Mouse (Mus musculus) limb, embryonic 11.5 days (tissue): ENCODE measurements around the gene Ephb2. TPM values are rescaled to one million over a fixed set of nuclear protein-coding genes. Genes with fewer than 3 reads are reported as not detected.

Experiments used
- ATAC-seq: fragments of 200-750 bp; cut with Nextera tagmentation; 2 replicates; pipeline ENCODE4 v1.8.0; 2017; ENCODE audit warnings: low read depth; ENCODE audit not compliant: insufficient number of reproducible peaks, low FRiP score, low TSS enrichment
- DNase-seq: peaks from one replicate; pipeline ENCODE4 v3.0.0-alpha.2; 2015; ENCODE audit warnings: low spot score
- H3K27ac ChIP-seq: fragments of 300-500 bp; sonication (generic); replicated peaks from 2 replicates; pipeline ENCODE4 v1.5.1; 2014; ENCODE audit warnings: low read depth, mild to moderate bottlenecking, low read length
- H3K27me3 ChIP-seq: fragments of 300-500 bp; sonication (generic); 2 replicates; pipeline ENCODE4 v1.6.1; 2014; ENCODE audit warnings: mild to moderate bottlenecking, low read length, mixed read lengths; ENCODE audit not compliant: control insufficient read depth, insufficient read depth
- H3K36me3 ChIP-seq: fragments of 300-500 bp; sonication (generic); 2 replicates; pipeline ENCODE4 v1.6.1; 2014; ENCODE audit warnings: mild to moderate bottlenecking, low read length, moderate library complexity, mixed read lengths; ENCODE audit not compliant: control insufficient read depth, insufficient read depth
- H3K4me1 ChIP-seq: fragments of 300-500 bp; sonication (generic); 2 replicates; pipeline ENCODE4 v1.6.1; 2014; ENCODE audit warnings: low read length, mixed read lengths; ENCODE audit not compliant: control insufficient read depth, insufficient read depth
- H3K4me2 ChIP-seq: fragments of 300-500 bp; sonication (generic); 2 replicates; pipeline ENCODE4 v1.6.1; 2014; ENCODE audit warnings: low read depth, mild to moderate bottlenecking, moderate library complexity; ENCODE audit not compliant: severe bottlenecking
- H3K4me3 ChIP-seq: fragments of 300-500 bp; sonication (generic); 2 replicates; pipeline ENCODE4 v1.5.1; 2014; ENCODE audit warnings: low read depth, low read length
- H3K9ac ChIP-seq: fragments of 300-500 bp; sonication (generic); 2 replicates; pipeline ENCODE4 v1.6.1; 2014; ENCODE audit warnings: mild to moderate bottlenecking, low read length
- H3K9me3 ChIP-seq: fragments of 300-500 bp; sonication (generic); 2 replicates; pipeline ENCODE4 v1.6.1; 2016; ENCODE audit warnings: low read length; ENCODE audit not compliant: control insufficient read depth
- WGBS: fragments of 180-500 bp; shearing (Covaris S2); extraction: QIAGEN DNeasy Blood & Tissue Kit; methylation state at CpG from one replicate; pipeline ENCODE4 v1.1.7; 2014; 5-methylcytosine and 5-hydroxymethylcytosine counted together
- polyA plus RNA-seq: library from polyadenylated mRNA; unstranded; fragments of >200 nt; fragmentation: Nextera tagmentation; extraction: Ambion mirVana; gene quantifications from 2 replicates; pipeline ENCODE4 v1.2.1, GENCODE M21; 2014

Ephb2 gene
- polyA plus RNA-seq, 1 experiment from 2014 or later = 12.5 TPM

- H3K4me3 ChIP-seq = no peak overlapping the region
- H3K36me3 ChIP-seq = no peaks in the 10 kb centered on the region
- ATAC-seq (no peak), DNase-seq (no peak)
- peaks cover 15% of the 10 kb centered on the region for H3K4me1 ChIP-seq
- H3K9me3 ChIP-seq = no peaks in the 10 kb centered on the region
- no peak overlapping the region for H3K27ac ChIP-seq
- H3K4me2 ChIP-seq = no peak overlapping the region
- 36% methylated on average over 10 of the region's 10 CpGs for WGBS
- H3K9ac ChIP-seq = no peak overlapping the region
- H3K27me3 ChIP-seq = no peaks in the 10 kb centered on the region
These were observed 15.7 kb downstream of the Ephb2 start for GRCm38 (mm10) chr4:136820069-136820522.

GRCm38 (mm10) chr4:136816701-136817100, 19.1 kb downstream of the Ephb2 start:
- Histone ChIP-seq H3K9ac (no peak overlapping the region), H3K27ac (no peak overlapping the region), H3K9me3 (no peaks in the 10 kb centered on the region), H3K27me3 (no peaks in the 10 kb centered on the region), H3K4me3 (no peak overlapping the region), H3K4me2 (no peak overlapping the region), H3K4me1 (peaks cover 17% of the 10 kb centered on the region), H3K36me3 (no peaks in the 10 kb centered on the region)
- ATAC-seq = no peak
- DNase-seq = no peak
- 50% methylated on average over 7 of the region's 7 CpGs for WGBS

- ATAC-seq = no peak
- Histone ChIP-seq H3K9me3 (no peaks in the 10 kb centered on the region), H3K4me3 (no peak overlapping the region), H3K36me3 (no peaks in the 10 kb centered on the region), H3K27ac (no peak overlapping the region), H3K27me3 (no peaks in the 10 kb centered on the region), H3K9ac (no peak overlapping the region), H3K4me2 (no peak overlapping the region), H3K4me1 (peaks cover 24% of the 10 kb centered on the region)
- WGBS = 70% methylated on average over 5 of the region's 5 CpGs
- no peak for DNase-seq
These were observed 20.4 kb downstream of the Ephb2 start for GRCm38 (mm10) chr4:136815364-136815763.

GRCm38 (mm10) chr4:136812543-136812942, 23.2 kb downstream of the Ephb2 start:
- Histone ChIP-seq H3K9me3 (no peaks in the 10 kb centered on the region), H3K4me1 (peaks cover 27% of the 10 kb centered on the region), H3K4me3 (no peak overlapping the region), H3K4me2 (no peak overlapping the region), H3K27ac (no peak overlapping the region), H3K36me3 (no peaks in the 10 kb centered on the region), H3K9ac (no peak overlapping the region), H3K27me3 (no peaks in the 10 kb centered on the region)
- no peak for ATAC-seq
- WGBS = 69% methylated on average over 4 of the region's 4 CpGs
- no peak for DNase-seq

DNA sequence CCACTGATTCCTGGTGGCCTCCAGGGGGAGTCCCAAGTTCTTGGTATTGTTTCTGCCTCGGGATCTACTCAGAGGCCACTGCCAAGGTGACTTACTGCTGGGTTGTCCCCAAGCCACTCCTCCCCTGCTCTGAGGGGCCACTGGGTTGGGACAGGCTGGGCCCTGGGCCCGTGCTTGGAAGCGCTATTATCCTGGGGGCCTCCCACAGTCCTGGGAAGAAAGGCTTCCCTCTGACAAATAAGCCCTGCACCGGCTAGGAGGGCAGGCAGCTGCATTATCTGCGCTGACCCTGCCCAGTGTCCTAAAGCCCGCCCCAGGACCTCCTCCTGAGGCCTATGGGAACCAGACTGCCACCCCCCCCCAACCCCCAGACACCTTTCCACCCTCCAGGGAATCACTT, 24.2 kb downstream of the Ephb2 start:
- no peak overlapping the region for H3K4me2 ChIP-seq
- H3K4me3 ChIP-seq = no peak overlapping the region
- H3K9ac ChIP-seq = no peak overlapping the region
- H3K9me3 ChIP-seq = no peaks in the 10 kb centered on the region
- peaks cover 31% of the 10 kb centered on the region for H3K4me1 ChIP-seq
- 24% methylated on average over 6 of the region's 6 CpGs for WGBS
- DNase-seq (no peak), ATAC-seq (no peak; the same call in 1 of the 2 replicates)
- H3K36me3 ChIP-seq = no peaks in the 10 kb centered on the region
- H3K27ac ChIP-seq = no peak overlapping the region
- no peaks in the 10 kb centered on the region for H3K27me3 ChIP-seq

DNA sequence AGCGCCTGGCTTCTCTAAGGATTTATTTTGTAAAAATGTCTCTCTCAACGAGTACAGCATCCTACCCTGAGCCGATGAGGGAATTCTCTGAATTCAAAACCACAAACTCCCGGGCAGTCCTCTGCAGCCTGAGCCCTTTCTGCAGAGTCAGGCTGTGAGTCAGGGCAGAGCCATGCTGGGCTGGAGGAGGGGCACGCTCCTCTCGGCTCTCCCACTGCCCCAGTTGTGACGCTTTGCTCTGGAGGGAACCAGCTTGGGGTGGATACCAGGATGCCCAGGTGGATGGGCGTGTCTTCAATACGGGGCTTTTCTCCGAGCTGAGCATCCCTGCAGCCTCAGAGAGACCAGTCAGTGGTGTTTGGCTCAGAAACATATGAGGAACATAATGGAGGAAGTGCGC, 27.3 kb downstream of the Ephb2 start:
- no peak overlapping the region for H3K9ac ChIP-seq
- H3K27me3 ChIP-seq = no peaks in the 10 kb centered on the region
- no peaks in the 10 kb centered on the region for H3K36me3 ChIP-seq
- ATAC-seq = no peak
- H3K27ac ChIP-seq = no peak overlapping the region
- peaks cover 33% of the 10 kb centered on the region for H3K4me1 ChIP-seq
- no peak overlapping the region for H3K4me3 ChIP-seq
- H3K9me3 ChIP-seq = no peaks in the 10 kb centered on the region
- no peak for DNase-seq
- no peak overlapping the region for H3K4me2 ChIP-seq
- 33% methylated on average over 11 of the region's 11 CpGs for WGBS

DNA sequence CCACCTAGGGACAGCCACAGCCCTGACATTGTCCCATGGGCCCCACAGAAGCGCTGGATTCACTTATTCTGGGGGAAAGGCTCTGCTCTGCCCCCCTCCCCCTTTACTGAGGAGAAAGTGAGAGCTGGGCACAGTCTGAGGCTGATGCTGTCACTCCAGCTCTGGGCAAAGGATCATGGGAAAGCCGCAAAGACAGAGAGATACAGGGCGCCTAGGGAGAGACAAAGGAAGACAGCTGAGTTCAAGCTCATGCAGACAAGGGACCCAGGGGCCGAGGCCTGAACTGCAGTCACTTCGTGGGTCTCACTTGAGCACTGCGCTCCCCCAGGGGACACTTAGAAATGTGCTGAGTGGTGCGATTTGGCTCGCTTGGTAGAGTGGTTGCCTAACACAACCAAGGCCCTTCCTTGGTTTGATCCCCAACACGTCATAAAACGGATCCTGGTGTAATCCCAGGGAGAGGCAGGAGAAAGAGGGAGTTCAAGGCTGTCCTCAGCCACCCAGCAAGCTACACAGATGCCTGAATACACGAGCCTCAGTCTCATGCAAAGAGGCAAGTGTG, 28.3 kb downstream of the Ephb2 start:
- no peak for DNase-seq
- Histone ChIP-seq H3K9me3 (no peaks in the 10 kb centered on the region), H3K27ac (no peak overlapping the region), H3K9ac (no peak overlapping the region), H3K4me1 (peaks cover 35% of the 10 kb centered on the region), H3K4me3 (no peak overlapping the region), H3K4me2 (no peak overlapping the region), H3K36me3 (no peaks in the 10 kb centered on the region), H3K27me3 (no peaks in the 10 kb centered on the region)
- 62% methylated on average over 11 of the region's 11 CpGs for WGBS
- ATAC-seq = no peak

GRCm38 (mm10) chr4:136806254-136806653, 29.5 kb downstream of the Ephb2 start:
- H3K27me3 ChIP-seq = no peaks in the 10 kb centered on the region
- H3K9ac ChIP-seq = no peak overlapping the region
- WGBS = 86% methylated on average over 10 of the region's 10 CpGs
- no peak overlapping the region for H3K27ac ChIP-seq
- no peak overlapping the region for H3K4me3 ChIP-seq
- H3K4me2 ChIP-seq = no peak overlapping the region
- H3K9me3 ChIP-seq = no peaks in the 10 kb centered on the region
- no peak for ATAC-seq
- DNase-seq = no peak
- no peaks in the 10 kb centered on the region for H3K36me3 ChIP-seq
- peaks cover 32% of the 10 kb centered on the region for H3K4me1 ChIP-seq

GRCm38 (mm10) chr4:136804343-136804742, 31.4 kb downstream of the Ephb2 start:
- WGBS = 94% methylated on average over 6 of the region's 6 CpGs
- Histone ChIP-seq H3K27ac (no peak overlapping the region), H3K36me3 (no peaks in the 10 kb centered on the region), H3K4me1 (peaks cover 41% of the 10 kb centered on the region), H3K4me2 (no peak overlapping the region), H3K9me3 (no peaks in the 10 kb centered on the region), H3K27me3 (no peaks in the 10 kb centered on the region), H3K4me3 (no peak overlapping the region), H3K9ac (no peak overlapping the region)
- ATAC-seq (no peak), DNase-seq (no peak)
